Mouse (Mus musculus): Measurements from ENCODE around the gene Rbpjl. TPM values are rescaled to one million over a fixed set of nuclear protein-coding genes. Genes with fewer than 3 reads are reported as not detected.

Rbpjl gene
- polyA plus RNA-seq (2014; fragmentation: Nextera tagmentation; extraction: Ambion mirVana): not detected in 2 replicates

- Histone ChIP-seq H3K36me3 (replicated peaks; ENCODE audit: control insufficient read depth, insufficient read depth, low read depth, low read length) (no peaks in the 10 kb centered on the region), H3K4me2 (ENCODE audit: low read depth, low read length) (no peak within 1 kb of the TSS; the same call in 1 of the 2 replicates), H3K4me3 (ENCODE audit: low read depth, low read length) (0 out of 2 replicates have a peak within 1 kb of the TSS, but pooled peaks have one; percentile 6), H3K27ac (replicated peaks; ENCODE audit: low read depth, low read length) (no peak within 1 kb of the TSS), H3K4me1 (ENCODE audit: control insufficient read depth, insufficient read depth, low read length) (peaks cover 4% of the 10 kb centered on the region; the same call in 1 of the 2 replicates), H3K9ac (replicated peaks; ENCODE audit: low read length) (no peak within 1 kb of the TSS), H3K9me3 (replicated peaks; ENCODE audit: control insufficient read depth, low read length) (no peaks in the 10 kb centered on the region), H3K27me3 (ENCODE audit: control insufficient read depth, insufficient read depth, low read length) (peaks cover 77% of the 10 kb centered on the region)
- ATAC-seq (replicated peaks; ENCODE audit: insufficient number of reproducible peaks, low FRiP score, low TSS enrichment, low read depth) (peak; percentile 49; the same call in 1 of the 2 replicates), DNase-seq (ENCODE audit: low spot score) (peak; percentile 88)
- WGBS: 3% methylated on average over 17 of the region's 17 CpGs
These were observed at the start of gene Rbpjl for GRCm38 (mm10) chr2:164402906-164403305. TSS of gene Rbpjl (plus strand) at chr2:164403141.

- H3K4me2 ChIP-seq (ENCODE audit: low read depth, low read length): no peak overlapping the region
- H3K36me3 ChIP-seq (replicated peaks; ENCODE audit: control insufficient read depth, insufficient read depth, low read depth, low read length): no peaks in the 10 kb centered on the region
- WGBS: 89% methylated on average over 11 of the region's 11 CpGs
- no peak overlapping the region for H3K27ac ChIP-seq (replicated peaks; ENCODE audit: low read depth, low read length)
- no peak for DNase-seq (ENCODE audit: low spot score)
- H3K9me3 ChIP-seq (replicated peaks; ENCODE audit: control insufficient read depth, low read length): no peaks in the 10 kb centered on the region
- no peaks in the 10 kb centered on the region for H3K27me3 ChIP-seq (ENCODE audit: control insufficient read depth, insufficient read depth, low read length)
- H3K4me1 ChIP-seq (ENCODE audit: control insufficient read depth, insufficient read depth, low read length): no peaks in the 10 kb centered on the region
- H3K4me3 ChIP-seq (ENCODE audit: low read depth, low read length): no peak overlapping the region
- H3K9ac ChIP-seq (replicated peaks; ENCODE audit: low read length): no peak overlapping the region
- no peak for ATAC-seq (replicated peaks; ENCODE audit: insufficient number of reproducible peaks, low FRiP score, low TSS enrichment, low read depth)
These were observed 49.6 kb upstream of the Rbpjl start for GRCm38 (mm10) chr2:164353356-164353755.

GRCm38 (mm10) chr2:164356177-164356967 is 46.6 kb upstream of the Rbpjl start:
- no peak overlapping the region for H3K27ac ChIP-seq (replicated peaks; ENCODE audit: low read depth, low read length)
- H3K9me3 ChIP-seq (replicated peaks; ENCODE audit: control insufficient read depth, low read length): no peaks in the 10 kb centered on the region
- H3K9ac ChIP-seq (replicated peaks; ENCODE audit: low read length): no peak overlapping the region
- H3K4me1 ChIP-seq (ENCODE audit: control insufficient read depth, insufficient read depth, low read length): no peaks in the 10 kb centered on the region
- H3K27me3 ChIP-seq (ENCODE audit: control insufficient read depth, insufficient read depth, low read length): no peaks in the 10 kb centered on the region
- no peaks in the 10 kb centered on the region for H3K36me3 ChIP-seq (replicated peaks; ENCODE audit: control insufficient read depth, insufficient read depth, low read depth, low read length)
- ATAC-seq (replicated peaks; ENCODE audit: insufficient number of reproducible peaks, low FRiP score, low TSS enrichment, low read depth): no peak
- DNase-seq (ENCODE audit: low spot score): no peak
- no peak overlapping the region for H3K4me3 ChIP-seq (ENCODE audit: low read depth, low read length)
- 77% methylated on average over 11 of the region's 11 CpGs for WGBS
- H3K4me2 ChIP-seq (ENCODE audit: low read depth, low read length): no peak overlapping the region

DNA sequence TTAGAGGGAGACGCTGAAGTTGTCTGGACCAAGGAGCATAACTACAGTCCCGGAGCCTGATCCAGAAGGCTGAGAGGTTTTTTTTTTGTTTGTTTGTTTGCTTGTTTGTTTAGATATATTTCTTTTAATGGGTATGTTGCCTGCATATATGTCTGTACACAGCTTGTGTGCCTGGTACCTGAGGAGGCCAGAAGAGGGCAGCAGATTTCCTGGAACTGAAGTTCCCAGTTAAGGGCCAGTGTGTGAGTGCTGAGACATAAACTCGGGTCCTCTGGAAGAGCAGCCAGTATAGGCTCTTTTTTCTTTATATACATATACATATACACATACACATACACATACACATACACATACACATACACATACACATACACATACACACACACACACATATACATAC is 44.6 kb upstream of the Rbpjl start:
- Histone ChIP-seq H3K27ac (replicated peaks; ENCODE audit: low read depth, low read length) (no peak overlapping the region), H3K4me2 (ENCODE audit: low read depth, low read length) (no peak overlapping the region), H3K9me3 (replicated peaks; ENCODE audit: control insufficient read depth, low read length) (no peaks in the 10 kb centered on the region), H3K9ac (replicated peaks; ENCODE audit: low read length) (no peak overlapping the region), H3K4me3 (ENCODE audit: low read depth, low read length) (no peak overlapping the region), H3K36me3 (replicated peaks; ENCODE audit: control insufficient read depth, insufficient read depth, low read depth, low read length) (no peaks in the 10 kb centered on the region), H3K4me1 (ENCODE audit: control insufficient read depth, insufficient read depth, low read length) (no peaks in the 10 kb centered on the region), H3K27me3 (ENCODE audit: control insufficient read depth, insufficient read depth, low read length) (no peaks in the 10 kb centered on the region)
- no peak for ATAC-seq (replicated peaks; ENCODE audit: insufficient number of reproducible peaks, low FRiP score, low TSS enrichment, low read depth)
- DNase-seq (ENCODE audit: low spot score): no peak
- 84% methylated on average over 3 of the region's 3 CpGs for WGBS

GRCm38 (mm10) chr2:164359031-164359430 is 43.9 kb upstream of the Rbpjl start:
- H3K36me3 ChIP-seq (replicated peaks; ENCODE audit: control insufficient read depth, insufficient read depth, low read depth, low read length): no peaks in the 10 kb centered on the region
- H3K4me2 ChIP-seq (ENCODE audit: low read depth, low read length): no peak overlapping the region
- no peak overlapping the region for H3K27ac ChIP-seq (replicated peaks; ENCODE audit: low read depth, low read length)
- DNase-seq (ENCODE audit: low spot score): no peak
- H3K9ac ChIP-seq (replicated peaks; ENCODE audit: low read length): no peak overlapping the region
- ATAC-seq (replicated peaks; ENCODE audit: insufficient number of reproducible peaks, low FRiP score, low TSS enrichment, low read depth): no peak
- H3K4me3 ChIP-seq (ENCODE audit: low read depth, low read length): no peak overlapping the region
- H3K27me3 ChIP-seq (ENCODE audit: control insufficient read depth, insufficient read depth, low read length): no peaks in the 10 kb centered on the region
- no peaks in the 10 kb centered on the region for H3K9me3 ChIP-seq (replicated peaks; ENCODE audit: control insufficient read depth, low read length)
- no peaks in the 10 kb centered on the region for H3K4me1 ChIP-seq (ENCODE audit: control insufficient read depth, insufficient read depth, low read length)
- 85% methylated on average over 5 of the region's 5 CpGs for WGBS

DNA sequence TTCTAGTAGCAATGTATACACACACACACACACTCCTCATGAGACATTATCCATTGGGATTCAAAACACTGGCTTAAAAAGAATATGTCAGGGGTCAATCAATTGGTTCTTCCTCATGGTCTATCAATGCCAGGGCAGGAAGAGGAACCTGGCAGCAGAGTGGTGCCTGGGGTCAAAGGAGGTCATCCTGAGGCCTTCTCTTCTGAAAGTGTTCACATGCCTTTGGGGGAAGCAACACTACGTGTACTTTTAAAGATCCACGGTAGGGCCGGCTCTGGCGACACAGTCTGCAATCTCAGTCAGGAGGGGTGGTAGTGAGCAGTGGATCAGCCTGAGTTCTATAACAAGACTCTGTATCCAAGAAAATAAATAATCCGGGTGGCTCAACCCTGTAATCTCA is 43.3 kb upstream of the Rbpjl start:
- ATAC-seq (replicated peaks; ENCODE audit: insufficient number of reproducible peaks, low FRiP score, low TSS enrichment, low read depth): no peak
- no peaks in the 10 kb centered on the region for H3K4me1 ChIP-seq (ENCODE audit: control insufficient read depth, insufficient read depth, low read length)
- no peak for DNase-seq (ENCODE audit: low spot score)
- no peaks in the 10 kb centered on the region for H3K36me3 ChIP-seq (replicated peaks; ENCODE audit: control insufficient read depth, insufficient read depth, low read depth, low read length)
- H3K4me2 ChIP-seq (ENCODE audit: low read depth, low read length): no peak overlapping the region
- H3K4me3 ChIP-seq (ENCODE audit: low read depth, low read length): no peak overlapping the region
- WGBS: 61% methylated on average over 5 of the region's 5 CpGs
- no peaks in the 10 kb centered on the region for H3K9me3 ChIP-seq (replicated peaks; ENCODE audit: control insufficient read depth, low read length)
- no peaks in the 10 kb centered on the region for H3K27me3 ChIP-seq (ENCODE audit: control insufficient read depth, insufficient read depth, low read length)
- no peak overlapping the region for H3K9ac ChIP-seq (replicated peaks; ENCODE audit: low read length)
- no peak overlapping the region for H3K27ac ChIP-seq (replicated peaks; ENCODE audit: low read depth, low read length)

GRCm38 (mm10) chr2:164360974-164361657 is 41.8 kb upstream of the Rbpjl start:
- Histone ChIP-seq H3K9me3 (replicated peaks; ENCODE audit: control insufficient read depth, low read length) (no peaks in the 10 kb centered on the region), H3K27ac (replicated peaks; ENCODE audit: low read depth, low read length) (no peak overlapping the region), H3K27me3 (ENCODE audit: control insufficient read depth, insufficient read depth, low read length) (no peaks in the 10 kb centered on the region), H3K4me2 (ENCODE audit: low read depth, low read length) (no peak overlapping the region), H3K4me1 (ENCODE audit: control insufficient read depth, insufficient read depth, low read length) (no peaks in the 10 kb centered on the region), H3K4me3 (ENCODE audit: low read depth, low read length) (no peak overlapping the region), H3K9ac (replicated peaks; ENCODE audit: low read length) (no peak overlapping the region), H3K36me3 (replicated peaks; ENCODE audit: control insufficient read depth, insufficient read depth, low read depth, low read length) (no peaks in the 10 kb centered on the region)
- WGBS: 38% methylated on average over 13 of the region's 13 CpGs
- DNase-seq (ENCODE audit: low spot score): no peak
- ATAC-seq (replicated peaks; ENCODE audit: insufficient number of reproducible peaks, low FRiP score, low TSS enrichment, low read depth): no peak

GRCm38 (mm10) chr2:164366947-164367346 is 36.0 kb upstream of the Rbpjl start:
- Histone ChIP-seq H3K27me3 (ENCODE audit: control insufficient read depth, insufficient read depth, low read length) (no peaks in the 10 kb centered on the region), H3K4me3 (ENCODE audit: low read depth, low read length) (no peak overlapping the region), H3K9ac (replicated peaks; ENCODE audit: low read length) (no peak overlapping the region), H3K27ac (replicated peaks; ENCODE audit: low read depth, low read length) (no peak overlapping the region), H3K4me2 (ENCODE audit: low read depth, low read length) (no peak overlapping the region), H3K4me1 (ENCODE audit: control insufficient read depth, insufficient read depth, low read length) (no peaks in the 10 kb centered on the region), H3K36me3 (replicated peaks; ENCODE audit: control insufficient read depth, insufficient read depth, low read depth, low read length) (no peaks in the 10 kb centered on the region), H3K9me3 (replicated peaks; ENCODE audit: control insufficient read depth, low read length) (no peaks in the 10 kb centered on the region)
- ATAC-seq (replicated peaks; ENCODE audit: insufficient number of reproducible peaks, low FRiP score, low TSS enrichment, low read depth) (no peak), DNase-seq (ENCODE audit: low spot score) (no peak)
- 64% methylated on average over 3 of the region's 3 CpGs for WGBS

Measured in embryonic facial prominence, embryonic 11.5 days (tissue).